Mouse (Mus musculus) liver, adult 2 months (tissue): ENCODE measurements around the gene Jaml.

Source experiments
- CTCF ChIP-seq: fragments of 200-500 bp; IDR thresholded peaks from 2 replicates; pipeline ENCODE4 v1.5.1; 2011; ENCODE audit warnings: low read depth, low read length, control low read depth
- POLR2A ChIP-seq: fragments of 200-500 bp; IDR thresholded peaks from 2 replicates; pipeline ENCODE4 v1.6.1; 2011; ENCODE audit warnings: low read length, control low read depth; ENCODE audit not compliant: insufficient read depth; ENCODE audit errors: extremely low read depth

DNA sequence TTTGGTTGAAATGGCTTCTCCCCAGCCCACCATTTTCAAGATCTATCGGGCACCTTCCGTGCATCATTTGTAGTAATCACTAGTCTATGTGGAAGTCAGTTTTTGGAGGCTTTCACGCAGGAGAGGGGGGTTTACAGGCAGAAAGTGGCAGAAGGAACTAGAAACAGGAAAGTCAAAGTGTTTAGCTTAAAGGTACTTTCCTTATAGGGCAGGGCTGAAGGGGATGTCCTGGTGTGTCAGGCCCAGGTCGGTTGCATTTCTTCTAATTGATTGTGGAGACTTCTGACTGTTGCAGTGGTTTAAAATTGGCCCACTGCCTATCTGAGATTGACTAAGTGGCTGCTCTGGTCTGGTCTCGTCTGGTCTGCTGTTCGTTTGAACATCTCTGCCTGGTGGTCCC lies 48.6 kb upstream of the Jaml start:
- TF ChIP-seq CTCF (no peak), POLR2A (no peak)
